13 mouse cellular contexts compared by ENCODE assay signal in genomic region chr2:106781181-106782179, GRCm38 (mm10).
DNase-seq lines count a peak whose midpoint lies in the region; ATAC-seq and TF ChIP-seq lines count a peak whose summit lies in the region.
"Had no signal": no experiment of that assay in that cellular context is flagged by ENCODE, and none has a peak within 500 bp of the region (broad histone marks: within the 10 kb centered on the region; RNA-seq: fewer than 3 reads in every experiment).

No protein-coding gene starts in this region.

- peaks cover 3% of the 10 kb centered on the region for H3K36me3 ChIP-seq in embryonic facial prominence, embryonic 14.5 days (ENCODE audit: control insufficient read depth, insufficient read depth, low read length)
- peaks cover 20% of the 10 kb centered on the region for H3K36me3 ChIP-seq in forebrain, embryonic 14.5 days (ENCODE audit: control insufficient read depth, insufficient read depth, low read length)
- H3K36me3 ChIP-seq in midbrain, embryonic 11.5 days (ENCODE audit: control insufficient read depth, insufficient read depth, low read length): no peaks in the 10 kb centered on the region
- H3K36me3 ChIP-seq: lung, embryonic 15.5 days had no signal

- DNase-seq in left cerebral cortex, adult 2 months (ENCODE audit: extremely low spot score in 1 of 2, low spot score in 2 of 2): no peak
- no peak for DNase-seq in left cerebral cortex, postnatal 4 days
- DNase-seq in embryonic facial prominence, embryonic 14.5 days (ENCODE audit: low spot score): peak; percentile 82
- DNase-seq in forebrain, embryonic 14.5 days (ENCODE audit: low spot score): no peak
- no peak for DNase-seq in midbrain, embryonic 11.5 days (ENCODE audit: low spot score, missing footprints)
- DNase-seq in kidney, adult 11 months: no peak
- DNase-seq in urinary bladder, postnatal 25 days (ENCODE audit: low spot score): no peak
- DNase-seq: adrenal gland, postnatal 25 days; cerebellum, adult 2 months; kidney, adult 8-10 months; retina, postnatal 1 day had no signal

- no peak for TF ChIP-seq CTCF in left cerebral cortex, adult 2 months (IDR thresholded peaks at IDR 0.05)

- no peak overlapping the region for H3K9ac ChIP-seq in embryonic facial prominence, embryonic 14.5 days (ENCODE audit: low read depth, low read length)
- no peak overlapping the region for H3K9ac ChIP-seq in forebrain, embryonic 14.5 days (ENCODE audit: low read length)
- H3K9ac ChIP-seq in midbrain, embryonic 11.5 days (ENCODE audit: low read length): 0 out of 2 replicates have a peak overlapping the region, but pooled peaks have one; percentile 16
- H3K9ac ChIP-seq: lung, embryonic 15.5 days had no signal

- H3K4me1 ChIP-seq in embryonic facial prominence, embryonic 14.5 days (ENCODE audit: control insufficient read depth, insufficient read depth, low read length): peaks cover 15% of the 10 kb centered on the region
- peaks cover 20% of the 10 kb centered on the region for H3K4me1 ChIP-seq in forebrain, embryonic 14.5 days (ENCODE audit: control insufficient read depth, insufficient read depth, low read length)
- peaks cover 13% of the 10 kb centered on the region for H3K4me1 ChIP-seq in midbrain, embryonic 11.5 days (ENCODE audit: control insufficient read depth, insufficient read depth, low read length)

- peak overlapping the region; percentile 22; the same call in 1 of the 2 replicates for H3K27ac ChIP-seq in left cerebral cortex, adult 2 months
- H3K27ac ChIP-seq in embryonic facial prominence, embryonic 14.5 days (replicated peaks; ENCODE audit: low read depth, low read length): peak overlapping the region; percentile 48
- H3K27ac ChIP-seq in forebrain, embryonic 14.5 days (ENCODE audit: low read depth, low read length): no peak overlapping the region; the same call in 1 of the 2 replicates
- H3K27ac ChIP-seq in midbrain, embryonic 11.5 days (ENCODE audit: low read depth, low read length): no peak overlapping the region; the same call in 1 of the 2 replicates
- H3K27ac ChIP-seq: lung, embryonic 15.5 days had no signal

- intact Hi-C loops in left cerebral cortex, adult 2 months (cut with DNase I): loop anchor here (2.0 to 5.0 kb wide), 2 partner anchors 64 to 87 kb away; no protein-coding TSS in a partner anchor
- intact Hi-C loops in left cerebral cortex, postnatal 4 days (cut with DNase I): loop anchor here (10.0 kb wide), 1 partner anchor 87 kb away; the partner anchor contains the start of gene Mpped2

- 0 out of 2 replicates have a peak overlapping the region, but pooled peaks have one; percentile 4 for H3K4me2 ChIP-seq in embryonic facial prominence, embryonic 14.5 days (ENCODE audit: low read depth, low read length)
- no peak overlapping the region for H3K4me2 ChIP-seq in forebrain, embryonic 14.5 days (ENCODE audit: low read length)
- no peak overlapping the region for H3K4me2 ChIP-seq in midbrain, embryonic 11.5 days
- H3K4me2 ChIP-seq: lung, embryonic 15.5 days had no signal

- ATAC-seq in embryonic facial prominence, embryonic 14.5 days (ENCODE audit: low read depth): peak; percentile 81
- peak; percentile 72 for ATAC-seq in forebrain, embryonic 14.5 days
- 0 out of 2 replicates have a peak, but pooled peaks have one; percentile 52 for ATAC-seq in midbrain, embryonic 11.5 days (ENCODE audit: low FRiP score)

- H3K4me3 ChIP-seq in left cerebral cortex, adult 2 months: no peak overlapping the region
- no peak overlapping the region for H3K4me3 ChIP-seq in embryonic facial prominence, embryonic 14.5 days (ENCODE audit: low read depth, low read length)
- H3K4me3 ChIP-seq in forebrain, embryonic 14.5 days (ENCODE audit: low read depth, low read length): no peak overlapping the region
- no peak overlapping the region for H3K4me3 ChIP-seq in midbrain, embryonic 11.5 days (ENCODE audit: low read depth, low read length)
- H3K4me3 ChIP-seq: lung, embryonic 15.5 days; myocyte had no signal

- H3K9me3 ChIP-seq in embryonic facial prominence, embryonic 14.5 days (ENCODE audit: control insufficient read depth, low read length): no peaks in the 10 kb centered on the region
- no peaks in the 10 kb centered on the region for H3K9me3 ChIP-seq in forebrain, embryonic 14.5 days (replicated peaks; ENCODE audit: control insufficient read depth, low read length)
- H3K9me3 ChIP-seq in midbrain, embryonic 11.5 days (ENCODE audit: control insufficient read depth, low read length): no peaks in the 10 kb centered on the region
- H3K9me3 ChIP-seq: lung, embryonic 15.5 days had no signal

- WGBS in embryonic facial prominence, embryonic 14.5 days: 65% methylated on average over 25 of the region's 26 CpGs
- 54% methylated on average over 26 of the region's 26 CpGs for WGBS in forebrain, embryonic 14.5 days
- 73% methylated on average over 26 of the region's 26 CpGs for WGBS in midbrain, embryonic 11.5 days

- H3K27me3 ChIP-seq in embryonic facial prominence, embryonic 14.5 days (replicated peaks; ENCODE audit: control insufficient read depth, insufficient read depth, low read length): no peaks in the 10 kb centered on the region
- H3K27me3 ChIP-seq in forebrain, embryonic 14.5 days (replicated peaks; ENCODE audit: control insufficient read depth, insufficient read depth, low read length): no peaks in the 10 kb centered on the region
- no peaks in the 10 kb centered on the region for H3K27me3 ChIP-seq in midbrain, embryonic 11.5 days (ENCODE audit: control insufficient read depth, insufficient read depth, low read length)
- H3K27me3 ChIP-seq: lung, embryonic 15.5 days had no signal

Comparison
In these comparisons a context has a peak if more than half of its experiments do, and no peak if none do; other contexts are left out.
1. H3K27ac ChIP-seq: peak in left cerebral cortex, adult 2 months (single experiment) and embryonic facial prominence, embryonic 14.5 days (single experiment); none in forebrain, embryonic 14.5 days (single experiment) and midbrain, embryonic 11.5 days (single experiment).
2. Peak in every context shown above with its lines, with median percentiles within 50 percentile points of each other: ATAC-seq.